Mouse (Mus musculus) ES-E14 (cell line): Measurements from ENCODE around the gene Mrps7.

ENCODE experiments used
- MAFK ChIP-seq: IDR thresholded peaks from 2 replicates; pipeline ENCODE4 v1.6.1; 2014; ENCODE audit warnings: mild to moderate bottlenecking, low read depth, low read length, inconsistent platforms; ENCODE audit not compliant: insufficient read depth
- ZC3H11A ChIP-seq: IDR thresholded peaks from 2 replicates; pipeline ENCODE4 v1.6.1; 2012; ENCODE audit warnings: low read depth, mild to moderate bottlenecking, inconsistent platforms, low read length, borderline replicate concordance

DNA sequence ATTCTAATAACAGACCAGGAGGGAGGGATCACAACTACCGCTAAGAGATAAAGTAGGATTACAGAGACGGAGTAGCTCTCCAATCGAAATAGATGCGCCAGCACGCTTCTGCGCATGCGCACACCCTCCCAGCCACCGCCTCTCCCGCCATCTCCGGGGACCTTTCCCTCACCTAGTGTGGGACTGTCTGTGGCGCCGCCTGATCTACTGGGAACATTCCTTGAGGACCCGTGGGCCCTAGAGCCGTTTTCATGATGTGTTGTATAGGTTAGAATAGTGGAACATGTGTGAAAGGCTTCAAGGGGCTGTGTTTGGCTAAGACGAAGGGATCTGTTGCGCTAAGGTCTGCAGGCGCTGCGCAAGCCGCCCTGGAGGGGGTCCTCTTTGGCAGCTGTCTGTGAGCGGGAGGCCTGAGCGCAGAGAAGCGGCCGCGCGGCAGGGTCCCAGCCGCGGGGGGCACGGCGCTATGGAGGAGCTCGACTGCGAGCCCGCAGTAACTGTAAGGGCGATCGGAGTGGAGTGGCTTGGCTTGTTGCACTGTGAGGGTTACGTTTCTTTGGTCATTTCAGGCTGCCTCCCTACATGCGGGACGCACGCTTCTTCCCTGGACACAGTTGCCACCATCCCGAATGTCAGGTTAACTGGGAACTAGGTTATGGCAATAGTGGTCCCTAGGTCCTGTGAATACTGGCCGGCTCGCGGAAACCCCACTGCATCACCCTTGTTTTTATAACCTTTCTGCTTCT lies 39.5 kb upstream of the Mrps7 start, which contains the start of gene Nup85:
- TF ChIP-seq MAFK (no peak), ZC3H11A (no peak)
